Mouse (Mus musculus) left cerebral cortex, postnatal 25 days (tissue): ENCODE measurements around the gene Polr1a. TPM values are rescaled to one million over a fixed set of nuclear protein-coding genes. Genes with fewer than 3 reads are reported as not detected.

Experiments used
- DNase-seq, 2 experiments: peaks; one replicate each; pipeline ENCODE4 v3.0.0; 2022; ENCODE audit warnings: low spot score in 2 of 2, mixed read lengths in 1 of 2
- intact Hi-C: fragments of 180-260 bp; cut with DNase I; formaldehyde crosslinking; loops from one replicate; pipeline ENCODE4 v1.15.1; 2025
- total RNA-seq, 2 experiments: library from RNA; stranded (reverse); gene quantifications; 2 replicates each; pipeline ENCODE4 v1.2.3; 2021

Gene Polr1a
- total RNA-seq, 2 experiments from 2014 or later, result 29.5 to 30.3 TPM

DNA sequence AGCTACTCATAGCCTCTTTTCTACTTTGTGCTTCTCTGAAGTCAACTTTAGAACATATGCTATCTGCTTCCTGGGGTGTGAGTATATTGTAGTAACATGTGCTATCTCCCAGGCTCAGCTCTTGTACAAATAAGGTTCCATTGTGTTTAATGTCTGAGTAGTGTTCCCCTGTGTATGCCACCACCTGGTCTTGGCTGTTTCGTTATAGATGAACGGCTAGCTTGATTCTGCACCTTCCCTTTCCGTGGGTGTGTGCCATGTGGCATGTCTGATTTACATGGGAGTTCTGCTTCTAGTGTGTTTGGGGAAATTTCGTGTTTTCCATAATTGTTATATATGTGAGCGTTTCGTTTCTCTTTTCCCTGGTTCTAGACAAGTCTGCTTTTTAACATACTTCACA, 36.2 kb downstream of the Polr1a start:
- intact Hi-C loops, result no loop called here
- DNase-seq, result peak in 1 of 2 experiments; percentile 47

DNA sequence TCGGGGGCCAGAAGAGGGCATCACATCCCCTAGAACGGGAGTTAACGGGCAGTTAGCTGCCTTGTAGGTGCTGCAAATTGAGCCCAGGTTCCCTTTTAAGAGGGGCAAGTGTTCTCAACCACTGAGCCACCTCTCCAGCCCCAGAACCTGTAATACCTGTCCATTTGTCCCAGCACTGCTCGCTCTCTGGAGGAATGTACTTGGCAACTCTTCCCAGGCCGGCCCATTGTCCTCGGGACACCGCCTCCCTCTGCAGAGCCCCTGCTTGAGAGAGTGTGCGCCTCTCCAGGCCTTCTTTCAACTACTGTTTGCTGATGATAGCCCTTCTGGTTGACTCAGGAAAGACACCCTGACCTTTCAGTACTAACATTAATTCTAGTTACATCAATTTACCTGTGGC, 37.3 kb downstream of the Polr1a start:
- intact Hi-C loops, result no loop called here
- DNase-seq, result no peak

GRCm38 (mm10) chr6:71949721-71950120, 40.9 kb downstream of the Polr1a start:
- intact Hi-C loops, result no loop called here

GRCm38 (mm10) chr6:71950592-71950991, 41.7 kb downstream of the Polr1a start:
- DNase-seq, result no peak
- intact Hi-C loops, result no loop called here

More at GRCm38 (mm10) chr6:71949721-71950120, 40.9 kb downstream of the Polr1a start:
- DNase-seq, result no peak

- intact Hi-C loops, result no loop called here
- no peak for DNase-seq
Measured at GRCm38 (mm10) chr6:71951192-71951591, 42.3 kb downstream of the Polr1a start.

DNA sequence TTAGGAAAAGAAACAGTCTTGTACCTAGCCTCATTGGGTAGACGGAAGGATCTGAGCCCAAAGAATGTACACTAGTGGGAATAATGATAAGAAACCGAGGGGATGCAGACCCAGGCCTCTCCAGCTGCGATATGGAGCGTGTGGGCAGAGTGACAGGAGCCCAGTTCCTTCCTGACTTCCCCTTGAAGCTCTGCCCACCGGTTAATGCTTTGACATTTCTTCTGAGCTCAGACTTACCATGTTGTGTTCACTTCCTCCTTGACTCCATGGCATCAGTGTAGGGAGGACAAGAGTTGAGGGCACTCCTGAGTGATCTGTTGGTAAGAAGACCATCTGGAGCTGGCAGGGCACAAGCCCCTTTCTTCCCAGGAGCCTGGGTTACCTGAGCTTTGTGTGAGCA, 53.3 kb downstream of the Polr1a start:
- DNase-seq, result no peak
- intact Hi-C loops, result no loop called here

GRCm38 (mm10) chr6:71962706-71963105, 53.9 kb downstream of the Polr1a start:
- DNase-seq, result no peak
- intact Hi-C loops, result no loop called here

GRCm38 (mm10) chr6:71963561-71963960, 54.7 kb downstream of the Polr1a start:
- intact Hi-C loops, result no loop called here
- no peak for DNase-seq

DNA sequence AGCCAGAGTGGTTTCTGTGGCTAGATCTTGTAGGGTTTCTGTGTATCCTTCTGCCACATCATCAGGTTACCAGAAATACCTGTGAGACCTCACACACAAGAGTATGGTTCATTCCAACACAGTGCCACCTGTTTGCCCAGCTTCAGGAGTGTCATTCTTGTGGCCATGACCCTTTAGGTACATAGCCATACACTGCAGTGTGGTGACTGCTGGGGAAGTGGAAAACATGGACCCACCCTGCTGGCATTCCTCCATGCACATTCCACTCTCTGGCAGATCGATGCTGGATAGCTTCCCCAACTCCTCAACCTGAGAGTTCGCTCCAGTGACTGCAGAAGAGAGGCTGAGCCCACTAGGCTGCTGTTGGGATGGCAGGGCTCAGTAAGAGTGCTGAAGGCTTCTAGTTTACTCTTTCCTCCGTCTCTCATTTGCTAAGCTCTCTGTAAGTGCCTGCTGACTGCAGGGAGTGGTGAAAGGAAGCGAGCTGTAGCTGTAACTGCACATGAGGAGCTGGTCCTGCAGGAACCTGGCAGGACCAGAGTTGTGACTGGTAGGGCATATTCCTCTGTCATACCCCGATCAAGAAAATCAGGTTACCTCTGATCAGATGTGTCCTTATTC, 57.9 kb downstream of the Polr1a start:
- intact Hi-C loops, result no loop called here

GRCm38 (mm10) chr6:71967847-71968246, 59.0 kb downstream of the Polr1a start:
- intact Hi-C loops, result no loop called here
- no peak for DNase-seq

More for the DNA sequence above, 57.9 kb downstream of the Polr1a start:
- DNase-seq, result no peak

- intact Hi-C loops, result no loop called here
Measured at GRCm38 (mm10) chr6:71969459-71969858, 60.6 kb downstream of the Polr1a start.

GRCm38 (mm10) chr6:71970154-71970553, 61.3 kb downstream of the Polr1a start:
- no peak for DNase-seq
- intact Hi-C loops, result no loop called here

More at GRCm38 (mm10) chr6:71969459-71969858, 60.6 kb downstream of the Polr1a start:
- peak in 1 of 2 experiments; percentile 79 for DNase-seq

- DNase-seq, result no peak
- intact Hi-C loops, result no loop called here
Measured at GRCm38 (mm10) chr6:71976592-71976991, 67.7 kb downstream of the Polr1a start.

DNA sequence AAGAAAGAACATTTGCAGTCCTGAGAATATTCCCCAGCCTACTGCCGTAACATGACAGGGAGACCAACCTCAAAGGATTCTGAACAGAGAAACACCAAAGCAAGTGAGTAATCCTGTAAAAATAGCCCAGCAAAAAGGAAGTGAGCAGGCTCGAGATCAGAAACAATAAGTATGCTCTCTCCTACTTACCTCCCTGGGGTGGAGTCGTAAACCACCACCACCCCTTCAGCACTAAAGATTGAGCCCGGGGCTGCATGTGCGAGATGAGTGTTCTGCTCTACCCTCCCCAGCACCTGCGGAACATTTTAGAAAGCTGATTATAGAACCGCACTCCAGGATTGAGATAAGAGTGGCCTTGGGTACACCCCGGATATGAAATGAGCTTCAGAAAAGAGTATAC, 71.3 kb downstream of the Polr1a start:
- peak in 1 of 2 experiments; percentile 74 for DNase-seq
- intact Hi-C loops, result loop anchor here (1.0 to 2.0 kb wide), 2 partner anchors 39 to 117 kb away; partner anchors contain the start of gene St3gal5

DNA sequence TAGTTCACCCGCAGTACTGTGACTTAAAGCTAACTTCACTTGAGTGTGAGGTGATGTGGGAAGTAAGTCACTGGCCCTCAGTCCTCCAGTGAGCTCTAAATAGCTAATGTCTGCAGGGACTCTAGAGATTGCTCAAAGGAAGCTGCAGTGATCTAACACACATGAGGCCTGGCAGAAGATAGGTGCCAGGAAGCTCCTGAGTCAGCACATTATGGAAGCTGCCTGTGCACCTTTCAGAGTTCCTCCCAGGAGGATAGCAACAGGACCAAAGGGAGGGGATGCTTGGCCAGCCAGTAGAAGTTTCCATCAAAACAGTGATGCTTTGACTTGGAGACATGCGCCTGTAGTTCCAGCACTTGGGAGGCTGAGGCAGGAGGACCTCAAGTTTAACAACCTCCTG, 71.7 kb downstream of the Polr1a start:
- intact Hi-C loops, result loop anchor here (1.0 to 2.0 kb wide), 2 partner anchors 38 to 117 kb away; partner anchors contain the start of gene St3gal5
- peak in 1 of 2 experiments; percentile 34 for DNase-seq

GRCm38 (mm10) chr6:71981450-71981849, 72.6 kb downstream of the Polr1a start:
- DNase-seq, result peak; percentile 69 to 94
- intact Hi-C loops, result loop anchor here (2.0 kb wide), 1 partner anchor 37 kb away; no protein-coding TSS in a partner anchor

- intact Hi-C loops, result no loop called here
Measured at GRCm38 (mm10) chr6:71985984-71986383, 77.1 kb downstream of the Polr1a start.

DNA sequence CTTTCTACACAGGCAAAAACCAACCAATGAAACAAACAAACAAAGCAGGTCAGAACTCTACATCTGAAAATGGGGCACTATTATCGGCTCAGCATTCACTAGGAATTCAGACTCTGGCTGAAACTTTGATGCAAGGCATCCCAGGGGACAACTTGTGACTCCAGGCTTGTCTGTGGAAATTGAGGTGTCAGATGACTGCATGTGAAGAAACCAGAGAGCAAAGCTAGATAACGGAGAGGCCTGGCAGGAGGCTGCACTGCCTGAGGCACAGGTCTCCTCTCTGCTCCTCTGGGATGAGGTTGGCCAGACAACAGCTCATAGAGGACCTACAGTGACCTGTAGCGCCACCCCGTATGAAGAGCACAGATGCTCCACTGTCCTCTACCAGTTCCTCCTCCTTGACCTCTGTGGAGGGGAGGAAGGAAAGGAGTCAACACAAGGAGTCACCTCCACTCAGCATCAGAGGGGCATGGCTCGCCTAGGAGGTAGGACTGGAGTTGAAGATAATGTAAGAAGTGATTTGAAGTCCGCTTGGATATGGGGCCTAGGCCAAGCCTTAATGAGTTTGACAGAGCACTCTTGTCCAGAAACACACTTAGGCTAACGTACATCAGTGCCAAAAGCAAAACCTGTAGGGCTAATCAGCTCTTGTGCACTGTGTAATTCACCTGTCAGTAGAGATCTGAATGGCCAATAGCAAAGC, 78.8 kb downstream of the Polr1a start:
- DNase-seq, result no peak
- intact Hi-C loops, result no loop called here

More at GRCm38 (mm10) chr6:71985984-71986383, 77.1 kb downstream of the Polr1a start:
- no peak for DNase-seq

DNA sequence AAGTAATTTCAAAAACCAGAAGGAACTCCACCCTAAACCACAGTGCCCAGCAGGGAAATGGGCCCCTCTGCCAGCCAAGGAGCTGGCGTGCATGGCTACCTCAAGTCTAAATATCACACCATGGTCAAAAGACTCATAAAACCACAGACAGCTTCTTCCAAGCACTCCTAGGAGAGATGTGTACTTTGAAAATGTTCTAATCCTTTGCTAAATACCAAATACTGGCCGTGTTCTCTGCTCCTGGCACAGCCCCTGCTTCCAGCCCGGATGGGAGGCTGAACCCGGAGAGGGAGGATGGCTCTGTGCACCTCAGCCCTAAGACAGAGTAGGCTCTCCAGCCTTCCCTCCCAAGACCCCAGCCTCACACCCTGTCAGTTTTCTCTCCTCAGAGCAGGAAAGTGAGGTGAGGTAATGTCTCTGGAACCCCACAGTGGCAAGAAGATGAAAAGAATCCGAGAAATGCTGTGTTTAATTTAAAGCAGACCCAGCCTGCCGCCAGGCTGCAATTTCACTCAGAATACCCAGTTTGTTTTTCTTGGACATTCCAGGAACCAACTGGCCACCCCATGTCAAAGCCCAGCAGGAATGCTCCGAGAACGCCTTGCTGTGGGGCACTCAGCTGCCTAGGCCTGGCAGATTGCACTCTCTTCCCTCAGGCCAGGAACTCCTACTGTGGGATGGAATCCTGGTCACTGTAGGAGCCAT, 80.9 kb downstream of the Polr1a start:
- intact Hi-C loops, result no loop called here

DNA sequence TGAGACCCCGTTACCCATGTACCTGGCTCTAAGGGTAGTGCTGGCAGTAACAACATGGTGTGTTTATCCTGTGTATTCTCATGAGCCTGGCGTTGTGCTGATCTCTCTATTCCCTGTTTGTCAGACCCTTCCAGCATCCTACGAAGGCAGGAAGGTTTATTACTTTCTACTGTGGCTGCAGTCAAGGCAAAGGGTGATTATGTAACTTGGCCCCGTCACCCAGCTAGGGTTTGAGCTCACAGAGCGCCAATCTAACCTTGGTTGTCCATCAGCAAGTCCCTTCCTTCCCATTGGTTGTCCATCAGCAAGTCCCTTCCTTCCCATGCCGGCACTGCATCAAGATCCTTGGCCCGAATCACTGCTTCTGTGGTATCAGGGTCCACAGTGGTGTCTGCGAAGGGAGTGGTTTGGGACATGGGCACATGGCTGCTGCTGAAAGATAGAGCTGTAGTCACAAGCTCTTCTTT, 81.6 kb downstream of the Polr1a start:
- intact Hi-C loops, result no loop called here

More for the DNA sequence above, 80.9 kb downstream of the Polr1a start:
- DNase-seq, result no peak

More for the DNA sequence above, 81.6 kb downstream of the Polr1a start:
- DNase-seq, result no peak
